Mouse (Mus musculus) hindbrain, postnatal 0 days (tissue): ENCODE data around the gene Smarcb1. TPM values are rescaled to one million over a fixed set of nuclear protein-coding genes. Genes with fewer than 3 reads are reported as not detected.
A peak's percentile ranks its signal among the peaks of the same experiment; 100 is the strongest.

ENCODE experiments used
- ATAC-seq: fragments of 200-750 bp; cut with Nextera tagmentation; 2 replicates; pipeline ENCODE4 v1.8.0; 2017; ENCODE audit warnings: mild to moderate bottlenecking, moderate TSS enrichment, moderate library complexity
- DNase-seq: peaks from one replicate; pipeline ENCODE4 v3.0.0-alpha.2; 2015; ENCODE audit warnings: low spot score
- H3K27ac ChIP-seq: fragments of 300-500 bp; sonication (generic); 2 replicates; pipeline ENCODE4 v1.5.1; 2014; ENCODE audit warnings: mild to moderate bottlenecking
- H3K27me3 ChIP-seq: fragments of 300-500 bp; sonication (generic); 2 replicates; pipeline ENCODE4 v1.6.1; 2014; ENCODE audit warnings: low read length, mixed read lengths; ENCODE audit not compliant: insufficient read depth
- H3K36me3 ChIP-seq: fragments of 300-500 bp; sonication (generic); 2 replicates; pipeline ENCODE4 v1.6.1; 2014; ENCODE audit warnings: low read length, mixed read lengths; ENCODE audit not compliant: insufficient read depth
- H3K4me1 ChIP-seq: fragments of 300-500 bp; sonication (generic); 2 replicates; pipeline ENCODE4 v1.6.1; 2014; ENCODE audit warnings: antibody characterized with exemption, low read length, mixed read lengths; ENCODE audit not compliant: insufficient read depth
- H3K4me2 ChIP-seq: fragments of 300-500 bp; sonication (generic); 2 replicates; pipeline ENCODE4 v1.6.1; 2014; ENCODE audit warnings: low read depth, mild to moderate bottlenecking, low read length, moderate library complexity, mixed read lengths
- H3K4me3 ChIP-seq: fragments of 300-500 bp; sonication (generic); 2 replicates; pipeline ENCODE4 v1.5.1; 2014; ENCODE audit warnings: low read length
- H3K9ac ChIP-seq: fragments of 300-500 bp; sonication (generic); replicated peaks from 2 replicates; pipeline ENCODE4 v1.6.1; 2014; ENCODE audit warnings: mild to moderate bottlenecking, low read length, moderate library complexity, mixed read lengths
- H3K9me3 ChIP-seq: fragments of 300-500 bp; sonication (generic); 2 replicates; pipeline ENCODE4 v1.6.1; 2016; ENCODE audit warnings: low read length, mixed read lengths
- CTCF ChIP-seq: IDR thresholded peaks from 2 replicates; pipeline ENCODE4 v1.5.1; 2016; ENCODE audit warnings: antibody characterized with exemption, control low read depth, low read depth
- WGBS: fragments of 180-500 bp; shearing (Covaris S2); extraction: QIAGEN DNeasy Blood & Tissue Kit; methylation state at CpG from one replicate; pipeline ENCODE4 v1.1.7; 2014; 5-methylcytosine and 5-hydroxymethylcytosine counted together
- polyA plus RNA-seq: library from polyadenylated mRNA; unstranded; fragments of >200 nt; fragmentation: Nextera tagmentation; extraction: Ambion mirVana; gene quantifications from 2 replicates; pipeline ENCODE4 v1.2.1, GENCODE M21; 2015
- total RNA-seq: library from RNA; depleted of rRNA; stranded (reverse); fragments of >200 nt; gene quantifications from 2 replicates; pipeline ENCODE4 v1.2.3, GENCODE M21; 2014

The Smarcb1 gene
- total and polyA plus RNA-seq, 2 experiments from 2014 or later, result 156 to 197 TPM

DNA sequence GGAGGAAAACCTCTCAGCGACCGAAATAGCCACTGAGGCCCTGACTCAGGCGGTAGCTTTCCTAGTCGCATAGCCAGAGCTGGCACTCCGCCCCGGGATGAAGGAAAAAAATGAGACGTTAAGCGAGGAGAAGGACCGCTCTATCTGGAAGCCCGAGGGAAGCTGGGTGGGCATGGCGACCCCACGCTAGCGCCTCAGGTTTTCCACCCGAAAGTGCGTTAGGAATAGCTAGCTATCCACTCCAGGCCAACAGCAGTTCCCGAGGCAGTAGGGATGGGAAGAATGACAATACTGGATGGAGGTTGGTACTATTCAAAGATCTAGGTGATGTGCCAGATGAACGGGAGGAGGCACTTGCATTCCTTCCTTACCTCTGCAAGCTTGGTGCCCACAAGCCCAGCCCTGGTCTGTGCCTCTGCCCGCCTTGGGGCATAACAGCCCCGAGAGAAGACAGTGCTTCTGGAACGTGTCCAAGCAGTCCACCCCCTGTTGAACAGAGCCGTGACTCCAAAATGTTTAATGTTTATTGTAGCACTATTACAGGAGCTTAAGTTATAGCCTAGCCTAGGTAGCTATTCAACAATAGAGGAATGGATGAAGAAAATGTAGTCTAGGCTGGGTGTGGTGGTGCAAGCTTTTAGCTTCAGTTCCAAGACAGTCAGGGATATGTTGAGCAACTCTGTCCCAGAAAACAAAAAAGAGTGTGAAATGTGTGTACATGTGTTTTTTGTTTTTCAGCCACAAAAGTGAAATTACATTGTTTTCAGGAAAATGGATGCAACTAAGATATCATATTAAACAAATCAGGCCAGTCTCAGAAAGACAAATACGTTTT, 526 bp upstream of the Smarcb1 start:
- 4% methylated on average over 22 of the region's 22 CpGs for WGBS
- peaks cover 14% of the 10 kb centered on the region; the same call in 1 of the 2 replicates for H3K4me1 ChIP-seq
- H3K27ac ChIP-seq, result peak overlapping the region; percentile 99
- no peaks in the 10 kb centered on the region for H3K27me3 ChIP-seq
- DNase-seq (peak; percentile 37), ATAC-seq (peak; percentile 57)
- H3K9me3 ChIP-seq, result no peaks in the 10 kb centered on the region
- H3K36me3 ChIP-seq, result no peaks in the 10 kb centered on the region
- peak overlapping the region; percentile 72 for H3K4me2 ChIP-seq
- peak overlapping the region; percentile 96 for H3K4me3 ChIP-seq
- peak overlapping the region; percentile 97 for H3K9ac ChIP-seq
- no peak for TF ChIP-seq CTCF

- no peak for DNase-seq
- TF ChIP-seq CTCF, result no peak
- Histone ChIP-seq H3K4me3 (no peak overlapping the region), H3K27ac (no peak overlapping the region), H3K9me3 (no peaks in the 10 kb centered on the region), H3K4me2 (peak overlapping the region; percentile 13; the same call in 1 of the 2 replicates), H3K9ac (no peak overlapping the region), H3K4me1 (peaks cover 14% of the 10 kb centered on the region; the same call in 1 of the 2 replicates), H3K27me3 (no peaks in the 10 kb centered on the region), H3K36me3 (peaks cover 19% of the 10 kb centered on the region; the same call in 1 of the 2 replicates)
- ATAC-seq, result no peak
- 79% methylated on average over 5 of the region's 5 CpGs for WGBS
These were observed 2.4 kb downstream of the Smarcb1 start for GRCm38 (mm10) chr10:75919026-75919425.

GRCm38 (mm10) chr10:75916840-75917239, 4.6 kb downstream of the Smarcb1 start:
- DNase-seq, result no peak
- WGBS, result 72% methylated on average over 8 of the region's 8 CpGs
- no peak for TF ChIP-seq CTCF
- no peaks in the 10 kb centered on the region for H3K9me3 ChIP-seq
- no peak overlapping the region for H3K27ac ChIP-seq
- no peaks in the 10 kb centered on the region for H3K27me3 ChIP-seq
- no peak for ATAC-seq
- H3K36me3 ChIP-seq, result peaks cover 19% of the 10 kb centered on the region; the same call in 1 of the 2 replicates
- no peak overlapping the region for H3K4me2 ChIP-seq
- peaks cover 14% of the 10 kb centered on the region; the same call in 1 of the 2 replicates for H3K4me1 ChIP-seq
- H3K4me3 ChIP-seq, result no peak overlapping the region
- no peak overlapping the region for H3K9ac ChIP-seq

DNA sequence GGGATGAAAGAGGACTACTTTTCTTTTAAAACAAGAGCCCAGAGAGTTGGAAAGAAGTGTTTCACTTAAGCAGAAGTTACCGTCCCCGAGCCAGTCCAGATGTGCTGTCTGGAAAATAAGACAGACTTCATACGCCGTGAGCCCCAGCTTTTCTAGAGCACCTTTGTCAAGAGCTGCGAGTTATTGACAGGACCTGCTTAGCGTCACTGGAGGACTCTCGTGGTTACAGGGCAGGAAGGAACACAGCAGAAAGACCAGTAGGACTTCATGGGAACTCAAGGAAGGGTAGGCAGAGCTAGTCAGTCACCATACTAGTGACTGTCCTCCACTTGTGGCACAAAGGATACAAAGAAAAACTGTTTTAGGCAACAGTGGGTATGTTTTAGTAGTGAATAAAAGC, 5.9 kb downstream of the Smarcb1 start:
- peaks cover 30% of the 10 kb centered on the region for H3K36me3 ChIP-seq
- no peak for TF ChIP-seq CTCF
- no peaks in the 10 kb centered on the region for H3K9me3 ChIP-seq
- peaks cover 14% of the 10 kb centered on the region; the same call in 1 of the 2 replicates for H3K4me1 ChIP-seq
- no peak overlapping the region for H3K4me3 ChIP-seq
- no peaks in the 10 kb centered on the region for H3K27me3 ChIP-seq
- DNase-seq (no peak), ATAC-seq (no peak)
- H3K27ac ChIP-seq, result no peak overlapping the region
- no peak overlapping the region for H3K4me2 ChIP-seq
- H3K9ac ChIP-seq, result no peak overlapping the region
- WGBS, result 90% methylated on average over 7 of the region's 7 CpGs

- no peak overlapping the region for H3K4me2 ChIP-seq
- no peaks in the 10 kb centered on the region for H3K4me1 ChIP-seq
- no peak for TF ChIP-seq CTCF
- no peak overlapping the region for H3K9ac ChIP-seq
- 74% methylated on average over 6 of the region's 6 CpGs for WGBS
- peaks cover 48% of the 10 kb centered on the region for H3K36me3 ChIP-seq
- ATAC-seq (no peak), DNase-seq (no peak)
- H3K4me3 ChIP-seq, result no peak overlapping the region
- no peaks in the 10 kb centered on the region for H3K27me3 ChIP-seq
- no peak overlapping the region for H3K27ac ChIP-seq
- H3K9me3 ChIP-seq, result no peaks in the 10 kb centered on the region
These were observed 8.3 kb downstream of the Smarcb1 start for GRCm38 (mm10) chr10:75913013-75913589.

DNA sequence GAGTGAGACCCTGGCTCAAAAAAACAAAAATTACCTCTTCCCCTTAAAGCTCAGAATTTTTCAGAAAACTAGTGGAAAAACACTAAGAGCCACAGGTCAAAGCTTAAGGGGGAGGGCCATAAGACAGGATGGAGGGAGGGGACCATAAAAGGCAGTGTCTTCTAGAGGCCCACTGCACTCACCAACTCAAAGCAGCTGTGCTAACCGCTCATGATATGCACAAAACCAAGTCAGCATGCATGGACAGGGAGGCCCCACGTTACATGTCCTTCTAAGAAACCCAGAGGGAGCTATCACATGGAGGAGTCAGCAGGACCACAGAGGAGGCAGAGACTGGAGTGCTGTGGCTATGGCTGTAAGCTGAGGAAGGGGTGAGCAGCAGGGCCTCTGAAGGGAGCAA, 10.7 kb downstream of the Smarcb1 start:
- Histone ChIP-seq H3K27me3 (no peaks in the 10 kb centered on the region), H3K4me1 (no peaks in the 10 kb centered on the region), H3K4me2 (no peak overlapping the region), H3K36me3 (peaks cover 54% of the 10 kb centered on the region), H3K4me3 (no peak overlapping the region), H3K9ac (no peak overlapping the region), H3K27ac (no peak overlapping the region), H3K9me3 (no peaks in the 10 kb centered on the region)
- DNase-seq (no peak), ATAC-seq (no peak)
- TF ChIP-seq CTCF, result no peak
- WGBS, result 75% methylated on average over 2 of the region's 2 CpGs
